Mouse (Mus musculus) midbrain, embryonic 14.5 days (tissue): ENCODE measurements around the gene Ppa1. TPM values are rescaled to one million over a fixed set of nuclear protein-coding genes. Genes with fewer than 3 reads are reported as not detected.

Experiments used
- ATAC-seq: fragments of 200-750 bp; cut with Nextera tagmentation; 2 replicates; pipeline ENCODE4 v1.8.0; 2017; ENCODE audit warnings: moderate number of reproducible peaks, moderate library complexity; ENCODE audit not compliant: low FRiP score, low TSS enrichment
- DNase-seq: peaks from one replicate; pipeline ENCODE4 v3.0.0-alpha.2; 2015
- H3K27ac ChIP-seq: fragments of 300-500 bp; sonication (generic); replicated peaks from 2 replicates; pipeline ENCODE4 v1.5.1; 2014; ENCODE audit warnings: mild to moderate bottlenecking, low read depth, low read length, moderate library complexity
- H3K27me3 ChIP-seq: fragments of 300-500 bp; sonication (generic); 2 replicates; pipeline ENCODE4 v1.6.1; 2014; ENCODE audit warnings: low read length, control low read depth, mixed read lengths; ENCODE audit not compliant: control insufficient read depth, insufficient read depth
- H3K36me3 ChIP-seq: fragments of 300-500 bp; sonication (generic); 2 replicates; pipeline ENCODE4 v1.6.1; 2014; ENCODE audit warnings: low read length, control low read depth; ENCODE audit not compliant: control insufficient read depth, insufficient read depth
- H3K4me1 ChIP-seq: fragments of 300-500 bp; sonication (generic); 2 replicates; pipeline ENCODE4 v1.6.1; 2014; ENCODE audit warnings: mild to moderate bottlenecking, antibody characterized with exemption, low read length, control low read depth; ENCODE audit not compliant: control insufficient read depth, insufficient read depth
- H3K4me2 ChIP-seq: fragments of 300-500 bp; sonication (generic); 2 replicates; pipeline ENCODE4 v1.6.1; 2014; ENCODE audit warnings: mild to moderate bottlenecking, low read length, moderate library complexity
- H3K4me3 ChIP-seq: fragments of 300-500 bp; sonication (generic); replicated peaks from 2 replicates; pipeline ENCODE4 v1.5.1; 2014; ENCODE audit warnings: low read depth, low read length
- H3K9ac ChIP-seq: fragments of 300-500 bp; sonication (generic); replicated peaks from 2 replicates; pipeline ENCODE4 v1.6.1; 2014; ENCODE audit warnings: mild to moderate bottlenecking, low read length, moderate library complexity
- H3K9me3 ChIP-seq: fragments of 300-500 bp; sonication (generic); 2 replicates; pipeline ENCODE4 v1.6.1; 2016; ENCODE audit warnings: low read length, control low read depth, mixed read lengths; ENCODE audit not compliant: control insufficient read depth
- WGBS: fragments of 180-500 bp; shearing (Covaris S2); extraction: QIAGEN DNeasy Blood & Tissue Kit; methylation state at CpG from one replicate; pipeline ENCODE4 v1.1.7; 2014; 5-methylcytosine and 5-hydroxymethylcytosine counted together
- polyA plus RNA-seq: library from polyadenylated mRNA; unstranded; fragments of >200 nt; fragmentation: Nextera tagmentation; extraction: Ambion mirVana; gene quantifications from 2 replicates; pipeline ENCODE4 v1.2.1, GENCODE M21; 2014

Gene Ppa1
- polyA plus RNA-seq, 1 experiment from 2014 or later = 216 TPM

DNA sequence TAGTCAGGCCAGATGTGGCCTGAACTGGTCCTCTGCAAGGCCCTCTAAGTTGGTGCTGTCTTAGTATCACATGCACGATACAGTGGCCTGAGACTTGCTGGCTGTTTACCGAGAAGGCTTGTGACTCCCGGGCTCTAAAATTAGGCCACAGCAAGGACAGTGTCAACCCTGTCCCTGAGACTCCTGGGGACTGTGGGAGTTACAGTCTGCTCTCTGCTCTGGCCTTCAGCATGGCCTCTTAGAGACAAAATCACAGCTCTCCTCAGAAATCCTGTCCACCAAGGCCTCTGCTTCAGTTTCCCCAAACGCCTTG, 20.5 kb upstream of the Ppa1 start:
- Histone ChIP-seq H3K9ac (no peak overlapping the region), H3K4me2 (no peak overlapping the region), H3K36me3 (no peaks in the 10 kb centered on the region), H3K27ac (no peak overlapping the region), H3K4me1 (peaks cover 12% of the 10 kb centered on the region; the same call in 1 of the 2 replicates), H3K27me3 (peaks cover 14% of the 10 kb centered on the region; the same call in 1 of the 2 replicates), H3K9me3 (no peaks in the 10 kb centered on the region), H3K4me3 (no peak overlapping the region)
- no peak for DNase-seq
- ATAC-seq = no peak
- 84% methylated on average over 4 of the region's 4 CpGs for WGBS

DNA sequence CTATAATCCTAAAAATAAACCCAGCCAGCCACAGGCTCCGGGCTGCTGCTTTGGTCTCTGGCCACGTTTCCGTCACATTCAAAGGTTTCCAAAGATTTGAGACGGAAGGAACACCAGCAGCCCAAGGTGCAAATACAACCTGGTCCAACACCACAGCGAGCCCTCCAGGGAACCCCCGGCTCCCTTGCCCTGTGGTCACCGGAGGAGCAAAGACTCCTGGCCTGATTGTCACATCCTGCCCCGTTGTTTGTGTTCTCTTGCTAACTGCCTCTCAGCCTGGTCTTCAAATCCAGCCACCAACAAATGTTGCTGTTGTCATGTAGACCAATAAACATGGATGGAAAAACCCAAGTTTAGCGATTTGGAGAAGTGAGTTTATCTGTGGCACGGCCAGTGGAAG, 15.9 kb upstream of the Ppa1 start:
- 89% methylated on average over 10 of the region's 10 CpGs for WGBS
- H3K27me3 ChIP-seq = no peaks in the 10 kb centered on the region
- no peaks in the 10 kb centered on the region for H3K9me3 ChIP-seq
- no peak overlapping the region for H3K9ac ChIP-seq
- H3K4me1 ChIP-seq = no peaks in the 10 kb centered on the region
- H3K4me3 ChIP-seq = no peak overlapping the region
- ATAC-seq (no peak), DNase-seq (no peak)
- no peak overlapping the region for H3K4me2 ChIP-seq
- no peaks in the 10 kb centered on the region for H3K36me3 ChIP-seq
- H3K27ac ChIP-seq = no peak overlapping the region

DNA sequence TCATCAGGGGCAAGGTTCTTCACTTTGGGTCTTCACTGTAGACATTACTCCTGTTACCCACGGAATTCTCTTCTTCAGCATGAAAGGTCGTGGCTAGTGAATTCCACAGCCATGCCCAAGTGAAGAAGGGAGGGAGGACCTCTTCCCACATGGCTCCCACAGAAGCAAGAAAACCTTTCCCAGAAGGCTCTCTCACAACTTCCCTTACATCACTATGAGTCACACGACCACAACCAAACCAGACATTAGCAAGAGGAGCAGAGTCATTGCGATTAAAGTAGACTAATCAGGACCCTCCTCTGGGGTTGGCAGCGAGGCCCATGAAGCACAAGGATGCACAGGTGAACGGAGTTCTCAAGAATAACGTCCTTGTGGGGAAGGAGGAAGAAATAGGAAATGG, 11.3 kb upstream of the Ppa1 start:
- H3K27me3 ChIP-seq = no peaks in the 10 kb centered on the region
- H3K4me3 ChIP-seq = no peak overlapping the region
- ATAC-seq (no peak), DNase-seq (no peak)
- H3K9me3 ChIP-seq = no peaks in the 10 kb centered on the region
- 78% methylated on average over 7 of the region's 7 CpGs for WGBS
- no peak overlapping the region for H3K4me2 ChIP-seq
- no peaks in the 10 kb centered on the region for H3K36me3 ChIP-seq
- H3K9ac ChIP-seq = no peak overlapping the region
- H3K27ac ChIP-seq = no peak overlapping the region
- H3K4me1 ChIP-seq = no peaks in the 10 kb centered on the region

DNA sequence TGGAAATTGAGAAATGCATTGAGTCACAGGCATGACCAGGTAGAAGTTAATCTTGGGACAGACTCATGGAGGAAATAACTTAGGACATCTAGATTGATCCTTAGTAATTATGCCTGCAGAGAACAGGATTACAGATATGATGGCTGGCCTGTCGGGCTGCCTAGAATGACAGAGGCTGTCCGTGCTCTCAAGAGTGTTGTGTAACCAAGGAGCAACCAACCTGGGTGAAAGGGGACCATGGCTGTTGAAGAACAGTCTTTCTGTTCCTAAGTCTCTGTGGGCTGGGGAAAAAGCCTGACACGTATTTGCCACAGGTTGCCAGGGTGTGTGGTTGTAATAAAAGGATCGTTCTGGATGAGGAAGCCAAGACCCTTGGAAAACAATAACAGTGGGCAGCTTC, 8.0 kb upstream of the Ppa1 start:
- ATAC-seq (no peak), DNase-seq (no peak)
- Histone ChIP-seq H3K4me3 (no peak overlapping the region), H3K9ac (no peak overlapping the region), H3K4me2 (no peak overlapping the region), H3K36me3 (no peaks in the 10 kb centered on the region), H3K27me3 (no peaks in the 10 kb centered on the region), H3K27ac (no peak overlapping the region), H3K4me1 (no peaks in the 10 kb centered on the region), H3K9me3 (no peaks in the 10 kb centered on the region)
- 75% methylated on average over 4 of the region's 4 CpGs for WGBS

DNA sequence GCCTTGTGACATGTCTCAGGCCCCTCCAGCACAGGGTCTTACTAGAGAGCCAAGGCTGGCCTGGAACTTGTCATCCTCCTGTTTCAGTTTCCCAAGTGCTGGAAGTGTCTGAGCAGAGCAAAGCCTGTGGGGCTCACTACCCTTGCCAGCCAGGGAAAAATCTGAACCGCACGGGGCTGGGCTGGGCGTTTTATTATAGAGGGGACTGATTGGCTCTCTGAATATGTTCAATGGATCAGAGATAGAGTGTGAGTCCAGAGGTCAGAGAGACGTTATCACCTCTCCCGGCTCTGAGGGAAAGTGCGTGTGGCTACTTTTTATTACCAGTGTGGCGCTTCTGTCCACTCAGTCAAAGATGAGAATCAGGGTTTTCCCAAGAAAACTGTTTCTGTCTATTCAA, 1.8 kb upstream of the Ppa1 start:
- ATAC-seq (no peak), DNase-seq (no peak)
- Histone ChIP-seq H3K9me3 (no peaks in the 10 kb centered on the region), H3K4me1 (peaks cover 7% of the 10 kb centered on the region), H3K36me3 (no peaks in the 10 kb centered on the region), H3K4me2 (no peak overlapping the region), H3K4me3 (no peak overlapping the region), H3K27me3 (no peaks in the 10 kb centered on the region), H3K9ac (no peak overlapping the region), H3K27ac (no peak overlapping the region)
- WGBS = 76% methylated on average over 7 of the region's 7 CpGs

DNA sequence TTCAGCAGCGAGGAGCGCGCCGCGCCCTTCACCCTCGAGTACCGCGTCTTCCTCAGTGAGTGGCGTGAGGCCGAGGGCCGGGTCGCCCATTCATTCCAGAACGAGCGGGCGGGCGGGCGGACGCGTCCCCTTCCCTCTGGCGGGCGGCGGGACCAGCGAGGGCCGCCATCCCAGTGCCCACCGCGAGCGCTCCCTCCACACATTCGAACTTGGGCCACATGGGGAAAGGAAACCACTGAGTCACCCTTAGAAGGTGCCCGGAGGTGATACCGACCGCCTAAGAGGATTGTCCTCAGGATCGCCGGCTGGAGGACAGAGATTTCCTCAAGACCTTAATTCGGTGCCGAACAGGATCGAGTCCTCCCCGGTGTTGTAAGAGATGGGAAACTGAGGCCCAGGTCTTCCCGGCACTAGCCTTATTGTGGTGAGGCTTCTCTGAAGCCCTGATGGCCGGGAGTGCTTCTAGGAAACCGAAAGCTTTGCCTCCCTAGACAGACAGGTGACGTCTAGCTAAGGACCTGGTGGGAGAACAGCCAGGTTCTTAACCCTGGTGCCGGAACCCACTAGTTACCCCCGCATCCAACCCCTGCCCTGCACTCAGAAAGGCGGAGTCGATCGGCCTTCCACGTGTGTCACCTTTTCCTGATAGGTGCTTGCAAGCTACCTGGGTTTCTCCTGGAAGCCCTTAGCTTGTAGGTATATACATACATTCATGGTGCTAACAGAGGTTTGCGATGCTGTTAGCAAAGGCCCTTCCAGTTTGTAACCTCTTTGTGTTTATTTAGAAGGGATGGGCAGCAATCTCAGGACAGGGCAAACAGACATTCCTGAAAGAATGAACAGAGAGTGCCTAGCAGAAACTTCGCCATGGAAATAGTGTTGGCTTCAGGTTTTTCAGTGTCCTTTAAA, 639 bp downstream of the Ppa1 start:
- peak overlapping the region; percentile 86 for H3K27ac ChIP-seq
- DNase-seq = no peak

DNA sequence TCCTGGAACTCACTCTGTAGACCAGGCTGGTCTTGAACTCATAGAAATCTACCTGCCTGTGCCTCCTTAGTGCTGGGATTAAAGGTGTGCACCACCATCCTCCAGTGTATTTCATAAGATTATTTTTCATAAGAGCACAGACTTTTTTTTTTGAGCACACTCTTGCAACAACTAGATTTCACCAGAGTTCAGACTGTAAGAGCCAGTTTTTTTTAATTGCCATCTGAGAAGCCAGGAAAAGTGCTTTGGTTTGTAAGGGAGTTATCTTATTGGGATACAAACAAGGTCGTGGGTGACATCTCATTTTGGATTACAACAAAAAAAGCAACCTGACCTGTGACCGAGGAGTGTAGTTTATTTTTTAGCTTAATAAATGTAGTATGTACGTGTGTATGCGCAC, 5.8 kb downstream of the Ppa1 start:
- H3K27ac ChIP-seq = no peak overlapping the region
- H3K36me3 ChIP-seq = peaks cover 33% of the 10 kb centered on the region
- peaks cover 5% of the 10 kb centered on the region for H3K4me1 ChIP-seq
- H3K9ac ChIP-seq = no peak overlapping the region
- H3K27me3 ChIP-seq = no peaks in the 10 kb centered on the region
- DNase-seq (no peak), ATAC-seq (no peak)
- no peaks in the 10 kb centered on the region for H3K9me3 ChIP-seq
- no peak overlapping the region for H3K4me3 ChIP-seq
- no peak overlapping the region for H3K4me2 ChIP-seq
- WGBS = 92% methylated on average over 4 of the region's 4 CpGs

More for the DNA sequence above, 639 bp downstream of the Ppa1 start:
- no peaks in the 10 kb centered on the region for H3K27me3 ChIP-seq
- WGBS = 1% methylated on average over 49 of the region's 49 CpGs
- peak overlapping the region; percentile 84 for H3K9ac ChIP-seq
- H3K9me3 ChIP-seq = no peaks in the 10 kb centered on the region
- H3K36me3 ChIP-seq = peaks cover 15% of the 10 kb centered on the region
- H3K4me2 ChIP-seq = peak overlapping the region; percentile 94
- peaks cover 7% of the 10 kb centered on the region for H3K4me1 ChIP-seq
- peak overlapping the region; percentile 75 for H3K4me3 ChIP-seq
- ATAC-seq = peak; percentile 79

DNA sequence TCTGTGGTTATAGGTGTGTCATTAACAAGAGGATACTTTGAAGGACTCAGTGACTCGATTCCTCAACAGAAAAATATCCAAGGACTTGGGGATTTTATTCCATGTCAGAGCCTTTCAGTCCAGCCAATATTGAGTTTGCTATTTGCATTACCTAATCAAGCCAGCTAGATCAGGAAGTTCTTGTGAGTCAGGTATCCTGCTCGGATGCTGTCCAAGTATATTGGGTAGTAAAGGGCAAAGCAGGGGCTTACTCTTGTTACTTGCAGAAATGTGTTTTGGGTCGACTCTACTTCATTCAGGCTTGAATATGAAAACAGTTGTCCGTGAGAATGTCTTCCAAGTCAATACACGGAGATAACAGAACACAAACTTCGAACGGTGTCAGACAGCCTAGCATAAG, 6.3 kb downstream of the Ppa1 start:
- Histone ChIP-seq H3K36me3 (peaks cover 39% of the 10 kb centered on the region), H3K9ac (no peak overlapping the region), H3K4me1 (no peaks in the 10 kb centered on the region), H3K9me3 (no peaks in the 10 kb centered on the region), H3K4me2 (no peak overlapping the region), H3K27ac (no peak overlapping the region), H3K27me3 (no peaks in the 10 kb centered on the region), H3K4me3 (no peak overlapping the region)
- ATAC-seq (no peak), DNase-seq (no peak)
- WGBS = 93% methylated on average over 7 of the region's 7 CpGs

DNA sequence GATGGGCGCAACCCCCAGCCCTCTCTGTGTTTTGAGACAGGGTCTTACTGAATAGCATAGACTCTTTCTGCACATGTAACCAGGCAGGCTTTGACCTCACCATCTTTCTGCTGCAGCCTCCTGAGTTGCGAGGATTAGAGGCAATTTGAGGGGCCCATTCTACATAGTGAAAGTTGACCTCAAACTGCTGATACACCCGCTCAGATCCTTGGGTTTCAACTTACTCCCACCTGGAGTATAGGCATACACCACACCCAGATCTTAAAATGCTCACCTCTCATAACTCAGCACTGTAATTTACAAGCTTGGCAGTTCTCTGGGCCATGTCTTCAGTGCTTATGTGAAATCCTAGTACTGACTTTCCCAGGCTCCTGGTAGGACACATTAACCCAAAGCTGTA, 6.8 kb downstream of the Ppa1 start:
- 94% methylated on average over 3 of the region's 3 CpGs for WGBS
- no peak overlapping the region for H3K4me2 ChIP-seq
- no peaks in the 10 kb centered on the region for H3K27me3 ChIP-seq
- ATAC-seq (no peak), DNase-seq (no peak)
- no peak overlapping the region for H3K9ac ChIP-seq
- H3K4me3 ChIP-seq = no peak overlapping the region
- no peak overlapping the region for H3K27ac ChIP-seq
- no peaks in the 10 kb centered on the region for H3K4me1 ChIP-seq
- no peaks in the 10 kb centered on the region for H3K9me3 ChIP-seq
- peaks cover 44% of the 10 kb centered on the region for H3K36me3 ChIP-seq
